Mouse (Mus musculus): ENCODE measurements at regions not wholly inside any gene's neighbourhood (a gene's known extent, or its start where the extent isn't known, plus 50 kb on each side); places are given as distances from the start of the nearest gene placed in this dataset.
"Not testable (repeated sequence)": the region's sequence is repeated elsewhere in the genome, so short reads cannot be mapped to it uniquely, and the experiment has no call there.

DNA sequence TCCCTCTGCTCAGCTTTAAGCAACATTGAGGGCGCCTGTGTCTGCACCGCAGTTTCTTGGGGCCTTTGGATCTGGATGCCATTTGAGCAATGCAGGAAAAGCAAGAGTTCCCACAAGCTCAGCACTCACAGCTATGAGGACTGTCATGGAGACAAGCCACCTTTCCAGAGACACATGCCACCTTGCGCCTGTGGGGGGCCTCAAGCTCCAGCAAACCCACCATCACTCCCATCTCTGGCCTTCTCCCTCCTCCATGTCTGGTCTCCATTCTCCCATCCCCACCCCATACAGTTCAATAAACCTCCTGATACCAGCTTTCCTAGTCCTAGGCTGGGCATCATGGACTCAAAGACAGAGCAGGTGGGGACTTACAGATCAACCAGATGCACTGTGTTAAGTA lies 97.8 kb downstream of the Wdr11 start:
- DNase-seq (ENCODE audit: low read depth), result no peak

DNA sequence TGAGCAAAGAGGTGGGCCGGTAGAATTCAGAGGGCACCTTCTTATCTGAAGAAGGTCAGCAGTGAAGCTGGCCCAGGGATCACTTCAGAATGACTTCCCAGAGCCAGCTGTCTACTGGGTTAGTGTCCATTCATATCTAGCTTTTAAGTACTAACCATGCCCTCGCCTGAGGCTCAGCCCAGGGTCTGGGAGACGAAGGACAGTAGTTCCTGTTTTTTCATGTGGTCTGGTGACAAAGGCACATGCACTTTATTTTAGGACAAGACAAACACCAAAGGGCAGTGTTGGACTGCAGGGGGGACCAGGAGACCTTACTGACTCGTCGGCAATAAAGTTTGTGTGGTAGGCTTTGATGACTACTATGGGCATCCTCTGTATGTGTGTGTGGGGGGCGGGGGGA lies 99.2 kb downstream of the Wdr11 start:
- no peak for DNase-seq (ENCODE audit: low read depth)

DNA sequence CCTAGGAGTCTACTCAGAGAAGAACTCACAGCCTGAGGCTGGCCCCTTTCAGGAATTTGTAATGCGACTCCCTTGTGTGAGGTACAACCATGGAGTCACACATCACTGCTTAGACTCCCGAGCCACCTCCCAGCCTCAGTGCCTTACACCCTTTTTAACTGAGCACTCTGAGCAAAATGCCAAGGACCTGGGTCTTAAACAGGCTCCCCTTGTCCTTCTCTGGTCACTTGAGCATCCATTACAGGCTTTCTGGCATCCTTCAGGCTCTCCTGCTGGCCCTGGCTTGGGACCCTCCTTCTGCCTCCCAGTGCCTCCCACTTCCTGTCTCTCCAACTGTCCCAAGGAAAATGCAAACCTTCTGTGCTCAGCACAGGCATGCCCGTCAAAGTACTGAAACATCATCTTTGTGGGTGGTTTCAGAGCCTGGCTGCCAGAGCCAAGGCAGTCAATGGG lies 100.0 kb downstream of the Wdr11 start:
- no peak for DNase-seq (ENCODE audit: low read depth)

DNA sequence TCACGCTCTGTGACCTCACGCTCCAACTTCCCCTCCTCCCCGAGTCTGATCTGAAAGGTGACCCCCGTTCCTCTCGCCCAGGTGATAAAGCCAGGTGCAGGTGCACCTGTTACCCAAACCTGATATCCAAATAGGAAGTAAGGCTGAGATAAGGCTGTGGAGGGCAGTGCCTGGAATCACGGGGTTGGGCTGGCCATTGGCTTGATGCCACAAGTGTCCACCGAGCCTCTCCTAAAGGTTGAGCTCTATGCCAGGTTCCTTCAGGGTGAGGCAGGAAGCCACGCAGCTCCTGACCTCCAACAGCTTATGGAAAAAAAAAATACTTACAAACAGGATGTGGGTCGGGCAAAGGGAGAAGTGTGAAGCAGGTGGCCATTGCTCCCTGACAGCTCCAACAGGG lies 102.0 kb downstream of the Wdr11 start:
- DNase-seq (ENCODE audit: low read depth), result no peak

DNA sequence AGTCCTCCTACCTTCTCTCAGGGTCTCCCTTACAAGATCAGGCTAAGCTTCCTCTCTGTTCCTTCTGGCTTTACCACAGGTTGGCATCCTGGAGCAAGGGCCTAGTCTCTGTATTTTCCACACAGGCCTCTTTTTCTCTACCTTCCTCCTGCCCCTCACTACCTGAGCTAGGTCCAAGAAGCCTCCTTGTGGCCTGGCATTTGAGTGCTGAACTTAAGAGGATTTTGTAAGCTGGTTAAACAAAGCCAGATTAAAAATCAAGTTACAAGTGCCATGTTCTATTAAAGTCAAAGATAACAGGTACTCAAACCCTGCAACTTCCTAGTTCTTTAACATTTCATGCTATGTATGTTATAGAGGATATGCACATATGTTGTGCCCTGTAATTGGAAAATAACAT lies 102.5 kb downstream of the Wdr11 start:
- DNase-seq (ENCODE audit: low read depth), result no peak

DNA sequence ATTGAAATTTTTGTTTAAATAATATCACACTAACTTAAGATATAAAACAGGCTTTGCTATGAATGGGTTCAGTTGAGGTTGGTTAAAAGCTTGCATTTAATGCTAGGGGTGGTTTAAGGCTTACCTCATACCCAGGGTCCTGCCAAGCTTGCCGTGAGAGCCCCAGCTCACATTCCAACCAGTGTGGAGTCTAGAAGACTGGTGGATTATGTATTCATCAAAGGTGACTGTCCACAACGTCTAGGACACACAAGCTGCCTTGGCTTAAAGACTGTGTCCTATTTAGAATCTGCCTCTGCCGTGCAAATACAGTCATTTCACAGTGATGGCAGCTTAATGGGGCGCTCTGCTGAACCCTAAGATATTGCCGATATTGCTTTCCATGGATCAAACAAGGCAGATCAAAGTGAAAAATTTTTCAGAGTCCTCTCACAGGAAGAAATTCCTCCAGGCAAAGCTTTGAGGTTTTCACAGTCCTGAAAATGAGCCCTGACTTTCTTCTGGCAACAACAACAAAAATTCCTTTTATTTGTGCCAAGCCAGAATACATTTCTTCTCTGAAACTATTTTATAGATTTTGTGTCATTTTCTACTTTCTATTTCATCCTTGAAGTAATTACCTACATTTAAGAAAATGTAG lies 108.4 kb downstream of the Wdr11 start:
- DNase-seq (ENCODE audit: low read depth), result no peak

DNA sequence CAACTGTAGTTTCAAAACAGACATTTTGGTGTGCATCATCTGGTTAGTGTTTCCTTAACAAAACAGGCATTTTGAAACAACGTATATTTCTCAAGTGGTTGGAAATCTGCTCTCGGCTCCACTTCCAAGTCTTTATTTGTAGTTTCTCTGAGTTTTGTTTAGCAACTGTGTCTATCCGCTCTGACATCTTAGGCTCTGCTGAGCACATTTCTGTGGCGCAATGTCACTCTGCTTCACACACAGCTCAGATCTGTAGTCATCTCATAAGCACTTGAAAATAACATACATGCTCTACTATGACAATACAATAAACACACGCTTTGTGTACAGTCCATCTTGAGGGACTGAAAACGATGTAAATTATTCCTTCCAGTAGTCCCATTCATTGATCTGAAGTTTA lies 135.9 kb downstream of the Wdr11 start:
- DNase-seq (ENCODE audit: low read depth), result no peak

DNA sequence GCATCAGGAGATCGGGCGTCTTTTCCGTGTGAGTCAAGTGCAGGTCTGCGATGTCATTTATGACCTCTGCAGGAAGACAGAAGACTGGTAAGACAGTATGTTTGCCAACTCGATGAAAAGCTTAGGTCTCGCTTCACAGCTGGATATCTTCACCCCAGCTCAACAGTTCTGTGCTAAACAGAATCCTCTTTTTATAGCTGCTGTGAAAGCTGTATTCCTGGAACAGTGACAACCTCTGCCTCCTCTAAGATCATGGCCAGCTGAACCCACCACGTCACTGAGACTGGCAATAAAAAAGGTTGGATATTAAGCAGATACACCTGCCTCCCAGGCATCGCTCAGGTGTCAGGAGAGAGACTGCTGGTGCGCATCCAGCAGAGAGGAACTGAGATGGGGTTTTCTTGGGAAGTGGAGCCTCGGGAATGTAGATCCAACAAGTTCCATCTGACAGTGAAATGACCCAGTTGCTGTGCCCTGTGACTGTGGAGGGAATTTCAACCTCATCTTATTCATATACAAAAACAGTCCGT lies 138.1 kb downstream of the Wdr11 start:
- DNase-seq (ENCODE audit: low read depth), result no peak

DNA sequence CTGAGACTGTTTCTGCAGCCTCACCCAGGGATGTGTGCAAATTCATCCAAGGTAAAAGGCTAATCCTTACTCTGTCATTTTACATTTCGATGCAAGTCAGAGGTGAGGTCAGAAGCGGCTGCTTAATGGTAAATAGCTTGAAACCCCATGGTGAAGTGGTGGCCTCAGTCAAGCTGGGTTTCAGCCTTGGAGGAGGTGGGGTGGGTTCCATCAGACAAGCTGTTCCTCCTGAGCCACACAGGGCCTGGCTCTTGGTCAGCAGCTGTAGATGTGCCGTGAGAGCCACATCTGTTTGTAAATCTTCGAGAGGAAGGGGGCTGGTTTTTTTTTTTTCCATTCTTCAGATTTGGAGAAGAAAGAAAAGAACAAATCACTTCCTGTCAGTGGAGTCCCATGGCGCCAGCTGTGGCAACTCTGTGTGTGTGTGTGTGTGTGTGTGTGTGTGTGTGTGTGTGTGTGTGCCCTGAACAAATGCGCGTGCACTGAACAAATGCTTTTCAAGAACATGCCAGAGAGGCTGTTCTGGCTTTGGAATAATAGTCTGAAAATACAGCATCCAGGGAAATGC lies 139.2 kb downstream of the Wdr11 start:
- DNase-seq (ENCODE audit: low read depth), result no peak

DNA sequence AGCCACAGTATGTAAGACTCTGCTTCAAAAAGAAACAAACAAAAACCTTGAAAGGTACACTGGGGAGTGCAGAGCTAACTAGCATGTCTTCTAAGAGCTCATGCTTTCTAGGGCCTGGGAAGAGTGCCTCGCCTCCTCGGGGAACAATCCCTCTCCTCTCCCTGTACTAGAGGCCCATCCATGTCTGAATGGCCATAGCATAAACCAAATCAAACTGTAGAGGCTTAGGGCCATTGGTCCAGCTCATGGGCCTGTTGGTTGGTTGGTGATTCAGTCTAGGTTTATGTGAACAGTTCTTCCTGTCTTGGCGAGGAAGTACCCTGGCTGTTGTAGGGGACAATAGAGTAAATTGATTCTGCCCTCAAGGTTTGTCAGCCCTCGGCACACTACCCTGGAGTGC lies 151.0 kb downstream of the Wdr11 start:
- DNase-seq (ENCODE audit: low read depth), result no peak

DNA sequence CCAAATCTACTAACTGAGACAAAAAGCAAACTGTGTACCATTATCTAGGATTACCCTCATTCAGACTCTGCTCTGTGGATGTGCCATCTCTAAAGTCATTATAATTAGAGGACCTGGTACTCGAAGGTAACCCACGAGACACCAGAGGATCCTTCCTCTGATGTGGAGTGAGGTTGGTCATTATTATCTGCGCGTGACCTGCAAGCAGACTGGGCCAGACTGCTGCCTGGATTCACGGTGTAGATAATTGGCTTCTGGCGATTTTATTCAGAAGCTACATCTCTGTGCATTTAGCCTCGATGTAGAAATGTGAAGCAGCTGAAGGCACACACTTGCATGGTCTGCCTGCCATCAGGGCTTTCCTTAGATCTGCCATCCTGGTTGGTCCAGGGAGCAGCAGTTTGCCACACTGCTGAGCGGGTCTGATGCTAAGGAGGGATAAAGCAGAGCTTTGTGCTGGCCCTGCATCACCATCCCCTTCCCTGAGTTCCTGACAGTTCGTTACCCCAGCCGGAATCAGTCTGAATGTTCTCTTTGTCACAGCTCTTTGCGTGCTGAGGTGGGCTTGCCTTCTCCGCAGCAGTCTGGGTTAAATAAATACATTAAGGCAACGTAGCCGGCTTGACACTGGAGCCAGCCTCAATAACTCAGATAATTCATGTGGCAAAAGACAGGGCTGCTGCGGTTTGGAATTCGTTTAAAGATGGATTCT lies 152.4 kb downstream of the Wdr11 start:
- no peak for DNase-seq (ENCODE audit: low read depth)

DNA sequence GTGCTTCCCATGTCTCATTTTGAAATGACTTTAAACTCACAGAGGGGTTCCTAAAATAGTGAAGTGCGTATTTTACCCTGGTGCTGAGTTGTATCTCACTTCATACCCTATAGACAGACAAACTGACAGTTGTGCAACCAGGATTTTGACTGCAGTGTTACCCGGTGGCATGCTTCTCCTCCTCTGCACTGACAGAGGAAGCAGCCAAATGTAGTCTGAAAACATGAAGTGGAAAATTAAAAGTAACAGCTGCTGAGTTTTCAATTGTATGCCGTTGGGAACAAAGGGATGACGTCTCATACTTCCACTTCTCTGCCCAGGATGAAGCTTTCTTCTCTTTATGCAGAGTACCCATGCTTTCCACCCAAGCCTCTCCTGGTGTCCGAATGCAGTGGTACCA lies 155.0 kb downstream of the Wdr11 start:
- DNase-seq (ENCODE audit: low read depth), result no peak

DNA sequence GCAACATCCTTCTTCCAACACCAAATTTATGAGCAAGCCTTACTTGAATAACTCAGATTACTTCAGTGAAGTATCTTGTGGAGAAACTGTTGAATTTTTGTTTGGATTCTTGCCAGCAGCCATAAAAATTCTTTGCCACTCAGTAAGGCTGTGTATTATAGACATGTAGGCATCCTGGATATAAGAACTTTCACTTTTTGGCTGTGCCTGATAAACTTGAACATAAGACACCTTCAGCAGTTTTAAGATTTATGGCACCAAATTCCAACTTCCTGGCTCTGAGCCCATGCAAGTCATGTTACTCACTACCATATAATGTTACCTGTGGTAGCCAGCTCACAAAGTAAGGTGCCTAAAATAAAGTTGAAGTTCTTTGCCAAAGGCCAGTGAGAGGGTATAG lies 159.3 kb downstream of the Wdr11 start:
- DNase-seq (ENCODE audit: low read depth), result no peak

DNA sequence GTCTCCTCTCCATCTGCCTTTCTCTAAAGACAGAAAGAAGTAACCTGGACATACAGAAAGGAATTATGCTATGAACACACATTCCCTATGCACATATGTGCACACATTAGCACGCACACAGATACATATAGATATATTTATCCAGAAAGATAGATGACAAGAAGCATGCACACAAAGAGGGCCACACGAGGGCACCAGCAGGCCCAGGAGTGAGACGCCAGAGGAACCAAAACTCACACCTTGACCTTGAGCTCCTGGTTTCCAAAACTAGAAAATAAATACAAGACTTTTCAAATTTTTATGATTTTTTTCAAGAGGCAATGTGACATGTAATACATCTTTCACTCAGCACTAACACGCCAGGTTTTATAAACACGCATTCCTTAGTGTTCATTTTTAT lies 163.1 kb downstream of the Wdr11 start:
- no peak for DNase-seq (ENCODE audit: low read depth)

DNA sequence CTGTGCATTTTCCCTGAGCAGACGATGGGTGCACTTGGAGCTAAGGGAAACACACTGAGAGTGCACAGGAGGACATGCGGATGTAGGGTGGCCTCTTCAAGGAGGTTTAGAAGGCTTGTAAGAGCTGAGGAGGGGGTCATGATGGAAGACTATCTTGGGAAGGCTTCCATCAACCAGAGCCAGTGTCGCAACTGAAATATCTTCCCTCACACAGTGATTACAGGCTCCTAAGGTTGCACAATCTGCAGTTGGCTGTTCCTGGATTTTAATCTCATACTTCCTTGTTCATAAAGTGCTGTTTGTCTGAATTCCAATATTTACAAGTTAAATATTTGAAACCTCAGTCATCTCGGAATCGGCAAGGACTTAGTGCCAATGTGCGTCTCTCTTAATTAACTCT lies 164.5 kb downstream of the Wdr11 start:
- DNase-seq (ENCODE audit: low read depth), result no peak

DNA sequence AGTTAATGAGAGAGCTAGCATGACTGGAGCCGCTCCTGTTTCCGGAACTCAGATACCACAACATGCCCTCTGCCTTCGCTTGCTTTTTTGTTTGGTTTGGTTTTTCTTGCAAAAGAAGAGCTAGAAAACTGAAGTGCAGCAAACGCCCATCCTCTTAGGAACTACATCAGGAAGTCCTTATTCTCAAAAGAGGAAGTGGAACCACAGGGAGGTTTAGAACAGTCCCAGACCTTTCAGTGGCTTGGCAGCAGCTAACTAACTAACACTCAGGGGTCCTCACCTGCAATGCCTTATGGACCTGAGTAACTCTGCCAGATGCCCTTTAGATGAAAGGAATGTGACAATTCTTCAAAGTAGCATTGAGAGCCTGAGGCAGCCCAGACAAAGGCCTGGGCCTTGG lies 168.2 kb downstream of the Wdr11 start:
- no peak for DNase-seq (ENCODE audit: low read depth)

DNA sequence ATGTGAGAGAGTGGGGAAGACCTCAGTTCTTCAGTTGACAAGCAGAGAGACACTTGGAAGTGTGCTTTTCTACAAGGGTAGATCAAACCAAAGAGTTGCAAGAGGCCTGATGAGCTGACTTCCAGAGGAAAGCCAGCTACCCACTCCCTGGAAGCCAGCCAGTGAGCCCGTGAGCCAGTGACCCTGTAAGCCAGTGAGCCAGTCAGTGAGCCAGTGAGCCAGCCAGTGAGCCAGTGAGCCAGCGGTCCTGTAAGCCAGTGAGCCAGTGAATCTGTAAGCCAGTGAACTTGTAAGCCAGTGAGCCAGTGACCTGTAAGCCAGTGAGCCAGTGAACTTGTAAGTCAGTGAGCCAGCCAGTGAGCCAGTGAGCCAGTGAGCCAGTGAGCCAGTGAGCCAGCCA lies 168.7 kb downstream of the Wdr11 start:
- no peak for DNase-seq (ENCODE audit: low read depth)

DNA sequence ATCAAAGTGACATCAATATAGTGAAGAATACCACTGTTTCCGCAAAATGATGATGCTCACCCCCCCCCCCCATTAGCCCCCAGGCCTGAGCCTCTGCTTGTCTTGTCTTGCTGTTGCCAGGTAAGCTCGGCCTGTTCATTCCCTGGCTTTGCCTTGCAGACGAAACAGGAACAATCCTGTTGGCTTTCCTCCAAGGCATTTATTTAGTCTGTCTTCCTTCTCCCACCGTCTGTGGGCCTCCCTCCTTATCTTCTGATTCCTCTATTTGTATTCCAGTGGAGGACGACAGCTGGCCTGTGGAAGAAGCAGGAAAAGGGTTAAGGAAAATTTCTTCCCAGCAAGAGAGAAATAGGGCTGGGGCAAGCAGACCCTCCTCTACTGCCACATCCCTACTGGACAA lies 172.1 kb downstream of the Wdr11 start:
- no peak for DNase-seq (ENCODE audit: low read depth)

DNA sequence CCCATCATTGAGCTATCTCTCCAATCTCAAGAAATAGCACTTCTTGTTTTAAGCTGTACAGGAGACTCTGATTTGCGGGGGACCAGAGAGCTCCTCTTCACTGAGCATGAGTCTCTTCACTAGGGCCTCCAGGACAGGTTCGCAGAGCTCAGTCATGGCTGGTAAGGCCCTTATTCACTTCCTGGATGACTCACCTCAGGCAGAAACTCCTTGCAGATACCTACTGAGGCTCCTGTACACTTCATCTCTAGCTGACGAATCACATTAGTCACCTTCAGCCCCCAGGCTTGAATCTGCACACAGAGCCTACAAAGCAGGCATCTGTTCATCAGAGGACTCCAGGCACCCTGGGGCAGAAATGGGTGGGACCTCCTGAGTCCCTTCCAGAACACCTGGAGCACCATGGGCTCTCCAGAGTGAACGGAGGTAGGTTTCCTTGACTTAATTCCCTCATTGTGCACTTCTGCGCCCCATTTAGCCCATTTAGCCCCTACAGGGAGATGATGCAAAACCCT lies 172.8 kb downstream of the Wdr11 start:
- no peak for DNase-seq (ENCODE audit: low read depth)

DNA sequence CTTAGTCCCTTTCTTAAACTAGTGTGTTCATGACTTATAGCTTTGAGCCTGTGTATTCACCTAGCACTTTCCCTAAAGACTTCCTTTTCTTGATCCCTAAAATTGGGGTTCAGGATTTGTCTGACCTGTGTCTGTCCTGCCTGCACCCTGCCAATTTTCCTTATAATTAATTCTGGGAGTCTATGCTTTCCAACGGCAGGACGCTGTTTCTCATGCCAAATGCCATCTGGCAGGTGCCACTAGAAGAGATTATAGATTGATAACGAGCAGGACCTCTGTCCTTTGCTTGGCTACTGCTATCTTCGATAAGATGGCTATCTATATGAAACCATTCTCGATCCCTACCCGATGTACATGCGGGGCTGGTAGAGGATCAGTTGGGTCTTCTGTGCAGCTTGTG lies 174.0 kb downstream of the Wdr11 start:
- no peak for DNase-seq (ENCODE audit: low read depth)

DNA sequence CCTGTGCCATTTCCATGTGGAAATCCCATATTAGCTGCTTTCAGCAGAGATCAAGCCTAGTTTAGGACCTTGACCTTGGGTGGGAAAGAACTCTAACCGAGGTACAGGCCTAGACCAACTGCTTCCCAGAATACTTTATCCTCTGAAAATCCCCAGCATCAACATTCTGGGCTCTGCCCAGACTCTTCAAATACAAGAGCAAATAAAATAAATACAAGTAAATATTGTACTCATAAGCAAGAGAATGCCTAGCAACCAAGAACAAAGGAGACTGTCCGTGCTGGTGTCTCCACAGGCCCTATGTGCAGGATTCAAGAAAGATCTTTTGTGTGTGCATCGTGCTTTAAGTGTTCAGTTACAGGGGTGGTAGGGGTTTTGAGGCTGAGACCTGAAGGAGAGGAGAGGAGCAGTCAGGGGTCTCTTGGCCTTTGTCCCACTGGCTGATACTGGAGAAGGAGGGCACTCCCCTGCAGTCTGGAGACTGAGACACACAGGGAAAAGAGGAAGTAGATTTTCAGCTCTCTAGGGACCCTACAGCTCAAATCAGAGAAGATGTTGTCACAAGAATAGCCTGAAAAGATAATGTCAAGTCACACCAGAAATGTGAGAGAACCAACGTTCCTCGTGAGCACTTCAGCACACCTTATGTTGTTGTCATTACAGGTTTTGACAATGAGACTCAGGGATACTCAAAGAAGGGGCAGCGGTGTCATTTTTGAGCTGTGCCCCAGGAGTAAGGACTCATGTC lies 174.6 kb downstream of the Wdr11 start:
- DNase-seq (ENCODE audit: low read depth), result no peak

DNA sequence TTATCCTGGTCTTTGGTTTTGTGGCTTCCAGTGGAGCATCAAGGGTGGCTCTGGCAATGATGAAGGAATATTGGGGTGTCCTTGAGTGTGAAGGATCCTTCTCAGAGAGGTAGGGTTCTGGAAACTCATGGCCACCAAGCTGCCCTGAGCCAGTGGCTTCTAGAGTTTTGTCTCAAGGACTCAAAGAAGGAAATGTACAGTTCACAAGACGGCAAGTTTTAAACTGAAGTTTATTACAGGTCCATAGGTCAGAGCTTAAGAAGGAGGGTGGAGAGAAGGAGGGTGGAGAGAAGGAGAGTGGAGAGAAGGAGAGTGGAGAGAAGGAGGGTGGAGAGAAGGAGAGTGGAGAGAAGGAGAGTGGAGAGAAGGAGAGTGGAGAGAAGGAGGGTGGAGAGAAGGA lies 178.0 kb downstream of the Wdr11 start:
- DNase-seq (ENCODE audit: low read depth), result not testable (repeated sequence)

DNA sequence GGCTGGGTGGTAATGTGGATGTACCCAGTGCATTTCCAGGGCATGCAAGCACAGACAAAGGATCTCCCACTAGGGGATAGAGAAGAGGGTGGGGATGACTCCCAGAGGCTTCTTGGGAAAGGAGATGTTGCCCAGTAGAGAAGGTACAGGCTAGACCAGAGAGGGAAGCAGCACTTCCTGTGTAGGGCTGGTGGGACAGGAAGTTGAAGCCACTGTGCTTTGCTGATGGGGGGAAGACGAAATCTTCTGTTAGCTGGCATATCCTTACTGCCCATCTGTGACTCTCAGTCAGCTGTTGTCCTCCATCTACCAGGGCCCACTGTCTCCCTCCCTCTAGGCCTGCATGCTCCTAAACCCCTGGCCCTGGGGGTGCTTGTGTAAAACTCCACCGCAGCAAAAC lies 180.2 kb downstream of the Wdr11 start:
- no peak for DNase-seq (ENCODE audit: low read depth)
